Mouse (Mus musculus) heart, postnatal 14 days (tissue): ENCODE measurements around the gene Sycp1. TPM values are rescaled to one million over a fixed set of nuclear protein-coding genes. Genes with fewer than 3 reads are reported as not detected.

ENCODE experiments used
- total RNA-seq, 2 experiments: library from RNA; stranded (reverse); gene quantifications; 2 replicates each; pipeline ENCODE4 v1.2.3; 2021

The Sycp1 gene
- total RNA-seq, 2 experiments from 2014 or later: not detected

Other genes starting within 250 kb of the Sycp1 start
- 10 to 100 TPM; 21.8 to 22.1 TPM for gene Tspan2, start 201.6 kb downstream of the Sycp1 start, total RNA-seq
- gene Tshb, start 153.4 kb downstream of the Sycp1 start, total RNA-seq: not detected
- under 1 TPM in 1 of 2 experiments, not detected in 1; 0.15 TPM for gene Nr1h5, start 28.0 kb upstream of the Sycp1 start, total RNA-seq
- gene Sike1, start 59.6 kb upstream of the Sycp1 start, total RNA-seq: 10 to 100 TPM; 87.8 to 90.9 TPM
- gene Csde1, start 84.3 kb upstream of the Sycp1 start, total RNA-seq: 100 to 1,000 TPM; 413 to 418 TPM
- gene Nras, start 122.2 kb upstream of the Sycp1 start, total RNA-seq: 10 to 100 TPM; 67.0 to 87.2 TPM
- not detected for gene Ampd1, start 137.9 kb upstream of the Sycp1 start, total RNA-seq
- 1 to 10 TPM; 2.9 to 3.4 TPM for gene Dennd2c, start 166.5 kb upstream of the Sycp1 start, total RNA-seq
- 10 to 100 TPM; 47.7 to 48.0 TPM for gene Bcas2, start 235.6 kb upstream of the Sycp1 start, total RNA-seq